Mouse (Mus musculus) C2C12 (cell line): Measurements from ENCODE around the gene Prdx2. TPM values are rescaled to one million over a fixed set of nuclear protein-coding genes. Genes with fewer than 3 reads are reported as not detected.

Experiments
- H3K27me3 ChIP-seq: one replicate; pipeline ENCODE4 v1.6.1; 2011; ENCODE audit not compliant: control insufficient read depth, insufficient read depth, insufficient read length
- H3K36me3 ChIP-seq: one replicate; pipeline ENCODE4 v1.6.1; 2011; ENCODE audit not compliant: control insufficient read depth, insufficient read depth
- H3K4me3 ChIP-seq: one replicate; pipeline ENCODE4 v1.5.1; 2011; ENCODE audit warnings: mild to moderate bottlenecking, control low read depth; ENCODE audit not compliant: poor library complexity, insufficient read depth, severe bottlenecking
- H3K79me2 ChIP-seq: one replicate; pipeline ENCODE4 v1.6.1; 2011; ENCODE audit not compliant: control insufficient read depth, insufficient read depth
- H3K79me3 ChIP-seq: one replicate; pipeline ENCODE4 v1.6.1; 2011; ENCODE audit warnings: low read depth, control low read depth
- H3ac ChIP-seq: one replicate; pipeline ENCODE3; 2011; ENCODE audit warnings: low read depth; ENCODE audit not compliant: control insufficient read depth, insufficient read length
- CEBPB ChIP-seq: IDR thresholded peaks from one replicate; pipeline ENCODE4 v1.6.1; 2011; ENCODE audit warnings: low read depth, mild to moderate bottlenecking, control low read depth, moderate library complexity
- CTCF ChIP-seq: IDR thresholded peaks from one replicate; pipeline ENCODE4 v1.5.1; 2011; ENCODE audit not compliant: control insufficient read depth, insufficient read depth, insufficient read length
- FOSL1 ChIP-seq: IDR thresholded peaks from one replicate; pipeline ENCODE4 v1.8.0; 2011; ENCODE audit warnings: mild to moderate bottlenecking, low read length; ENCODE audit not compliant: poor library complexity, insufficient read depth, severe bottlenecking
- MAX ChIP-seq: IDR thresholded peaks from one replicate; pipeline ENCODE4 v1.6.1; 2011; ENCODE audit warnings: mild to moderate bottlenecking, control low read depth
- MYOD1 ChIP-seq: IDR thresholded peaks from one replicate; pipeline ENCODE4 v1.6.1; 2011; ENCODE audit warnings: low read depth; ENCODE audit not compliant: control insufficient read depth, insufficient read length
- MYOG ChIP-seq: IDR thresholded peaks from one replicate; pipeline ENCODE4 v1.6.1; 2011; ENCODE audit not compliant: control insufficient read depth, insufficient read length; ENCODE audit errors: extremely low read depth
- USF1 ChIP-seq: IDR thresholded peaks from one replicate; pipeline ENCODE4 v1.6.1; 2011; ENCODE audit warnings: low read depth, mild to moderate bottlenecking, control low read depth, moderate library complexity
- polyA plus RNA-seq: library from polyadenylated mRNA; unstranded; fragments of >200 nt; fragmentation: generic; extraction: Trizol; gene quantifications from one replicate; pipeline ENCODE4 v1.2.1, GENCODE M21; 2012; ENCODE audit warnings: missing spikeins

Prdx2 gene
- polyA plus RNA-seq, 1 experiment: 609 TPM

- Histone ChIP-seq H3K79me2 (no peaks in the 10 kb centered on the region), H3ac (no peak overlapping the region), H3K27me3 (no peaks in the 10 kb centered on the region), H3K79me3 (no peaks in the 10 kb centered on the region), H3K4me3 (no peak overlapping the region), H3K36me3 (no peaks in the 10 kb centered on the region)
- no peak for TF ChIP-seq FOSL1
- no peak for TF ChIP-seq CEBPB
- TF ChIP-seq USF1: no peak
- no peak for TF ChIP-seq CTCF
- no peak for TF ChIP-seq MAX
- TF ChIP-seq MYOG: no peak
- no peak for TF ChIP-seq MYOD1
Measured at GRCm38 (mm10) chr8:84987903-84988302, 18.5 kb downstream of the Prdx2 start.

GRCm38 (mm10) chr8:84989311-84989731, 19.9 kb downstream of the Prdx2 start:
- H3K27me3 ChIP-seq: no peaks in the 10 kb centered on the region
- no peak for TF ChIP-seq USF1
- TF ChIP-seq CTCF: no peak
- TF ChIP-seq CEBPB: no peak
- TF ChIP-seq MAX: no peak
- no peak for TF ChIP-seq MYOG
- no peak for TF ChIP-seq MYOD1
- TF ChIP-seq FOSL1: no peak
- H3K79me3 ChIP-seq: no peaks in the 10 kb centered on the region
- peak overlapping the region; percentile 8 for H3ac ChIP-seq
- no peaks in the 10 kb centered on the region for H3K79me2 ChIP-seq
- H3K36me3 ChIP-seq: no peaks in the 10 kb centered on the region
- H3K4me3 ChIP-seq: no peak overlapping the region

GRCm38 (mm10) chr8:84989810-84990209, 20.4 kb downstream of the Prdx2 start:
- H3K79me3 ChIP-seq: no peaks in the 10 kb centered on the region
- H3K27me3 ChIP-seq: no peaks in the 10 kb centered on the region
- peak overlapping the region; percentile 62 for H3ac ChIP-seq
- H3K36me3 ChIP-seq: no peaks in the 10 kb centered on the region
- H3K79me2 ChIP-seq: no peaks in the 10 kb centered on the region
- TF ChIP-seq CTCF (peak; percentile 88), MYOD1 (no peak), FOSL1 (no peak), MAX (peak; percentile 27)
- H3K4me3 ChIP-seq: peak overlapping the region; percentile 35

- peak; percentile 27 for TF ChIP-seq MAX
- TF ChIP-seq CTCF: peak; percentile 92
- no peak for TF ChIP-seq MYOD1
- TF ChIP-seq USF1: peak; percentile 97
- Histone ChIP-seq H3K27me3 (no peaks in the 10 kb centered on the region), H3K79me2 (no peaks in the 10 kb centered on the region)
Measured at GRCm38 (mm10) chr8:84990349-84990748, 21.0 kb downstream of the Prdx2 start, which contains the start of gene Hook2. Gene Hook2 (plus strand): TSS chr8:84990603.

GRCm38 (mm10) chr8:84990836-84991235, 21.4 kb downstream of the Prdx2 start:
- peak overlapping the region; percentile 79 for H3ac ChIP-seq
- no peaks in the 10 kb centered on the region for H3K36me3 ChIP-seq
- no peaks in the 10 kb centered on the region for H3K27me3 ChIP-seq
- no peaks in the 10 kb centered on the region for H3K79me3 ChIP-seq
- H3K4me3 ChIP-seq: peak overlapping the region; percentile 35
- TF ChIP-seq CEBPB: no peak
- TF ChIP-seq USF1: peak; percentile 47
- H3K79me2 ChIP-seq: no peaks in the 10 kb centered on the region

More at GRCm38 (mm10) chr8:84990349-84990748, 21.0 kb downstream of the Prdx2 start, which contains the start of gene Hook2:
- Histone ChIP-seq H3K36me3 (no peaks in the 10 kb centered on the region), H3K4me3 (peak within 1 kb of the TSS; percentile 35), H3K79me3 (no peaks in the 10 kb centered on the region), H3ac (peak within 1 kb of the TSS; percentile 79)

- Histone ChIP-seq H3ac (no peak overlapping the region), H3K79me2 (no peaks in the 10 kb centered on the region), H3K27me3 (no peaks in the 10 kb centered on the region), H3K36me3 (no peaks in the 10 kb centered on the region), H3K4me3 (no peak overlapping the region), H3K79me3 (no peaks in the 10 kb centered on the region)
- TF ChIP-seq USF1: no peak
- no peak for TF ChIP-seq MYOD1
- TF ChIP-seq CEBPB: no peak
- no peak for TF ChIP-seq FOSL1
- TF ChIP-seq CTCF: no peak
- TF ChIP-seq MYOG: no peak
- no peak for TF ChIP-seq MAX
Measured at GRCm38 (mm10) chr8:84994375-84994774, 25.0 kb downstream of the Prdx2 start.

GRCm38 (mm10) chr8:84995680-84996079, 26.3 kb downstream of the Prdx2 start:
- no peak overlapping the region for H3K4me3 ChIP-seq
- H3K36me3 ChIP-seq: no peaks in the 10 kb centered on the region
- TF ChIP-seq MYOD1 (peak; percentile 41), MAX (no peak)
- H3ac ChIP-seq: no peak overlapping the region
- no peaks in the 10 kb centered on the region for H3K79me2 ChIP-seq
- no peaks in the 10 kb centered on the region for H3K27me3 ChIP-seq
- no peaks in the 10 kb centered on the region for H3K79me3 ChIP-seq
